Mouse (Mus musculus) kidney, postnatal 0 days (tissue): ENCODE data around the gene Ncoa1. TPM values are rescaled to one million over a fixed set of nuclear protein-coding genes. Genes with fewer than 3 reads are reported as not detected.

Source experiments
- ATAC-seq: fragments of 200-750 bp; cut with Nextera tagmentation; replicated peaks from 2 replicates; pipeline ENCODE4 v1.8.0; 2017; ENCODE audit warnings: low read depth, moderate number of reproducible peaks, moderate TSS enrichment, moderate library complexity; ENCODE audit not compliant: low FRiP score
- DNase-seq: peaks from one replicate; pipeline ENCODE4 v3.0.0-alpha.2; 2016; ENCODE audit warnings: low spot score
- H3K27ac ChIP-seq: fragments of 300-500 bp; sonication (generic); 2 replicates; pipeline ENCODE4 v1.5.1; 2014; ENCODE audit warnings: mild to moderate bottlenecking
- H3K27me3 ChIP-seq: fragments of 300-500 bp; sonication (generic); 2 replicates; pipeline ENCODE4 v1.6.1; 2014; ENCODE audit warnings: low read length, mixed read lengths; ENCODE audit not compliant: insufficient read depth
- H3K36me3 ChIP-seq: fragments of 300-500 bp; sonication (generic); 2 replicates; pipeline ENCODE4 v1.6.1; 2014; ENCODE audit warnings: low read length, mixed read lengths; ENCODE audit not compliant: insufficient read depth
- H3K4me1 ChIP-seq: fragments of 300-500 bp; sonication (generic); replicated peaks from 2 replicates; pipeline ENCODE4 v1.6.1; 2014; ENCODE audit warnings: antibody characterized with exemption, low read length, mixed read lengths; ENCODE audit not compliant: insufficient read depth
- H3K4me2 ChIP-seq: fragments of 300-500 bp; sonication (generic); 2 replicates; pipeline ENCODE4 v1.6.1; 2014; ENCODE audit warnings: mild to moderate bottlenecking, low read length, moderate library complexity, mixed read lengths
- H3K4me3 ChIP-seq: fragments of 300-500 bp; sonication (generic); replicated peaks from 2 replicates; pipeline ENCODE4 v1.5.1; 2014; ENCODE audit warnings: low read depth, low read length
- H3K9ac ChIP-seq: fragments of 300-500 bp; sonication (generic); 2 replicates; pipeline ENCODE4 v1.6.1; 2014; ENCODE audit warnings: low read depth, low read length
- H3K9me3 ChIP-seq: fragments of 300-500 bp; sonication (generic); replicated peaks from 2 replicates; pipeline ENCODE4 v1.6.1; 2016; ENCODE audit warnings: low read length, inconsistent platforms, mixed read lengths
- CTCF ChIP-seq: IDR thresholded peaks from 2 replicates; pipeline ENCODE4 v1.5.1; 2016; ENCODE audit warnings: antibody characterized with exemption, low read depth, mild to moderate bottlenecking, moderate library complexity
- WGBS: fragments of 180-500 bp; shearing (Covaris S2); extraction: QIAGEN DNeasy Blood & Tissue Kit; methylation state at CpG from one replicate; pipeline ENCODE4 v1.1.7; 2014; 5-methylcytosine and 5-hydroxymethylcytosine counted together
- polyA plus RNA-seq: library from polyadenylated mRNA; unstranded; fragments of >200 nt; fragmentation: Nextera tagmentation; extraction: Ambion mirVana; gene quantifications from 2 replicates; pipeline ENCODE4 v1.2.1, GENCODE M21; 2015

Gene Ncoa1
- polyA plus RNA-seq, 1 experiment from 2014 or later = 8.7 TPM

GRCm38 (mm10) chr12:4208405-4209133, 268.4 kb downstream of the Ncoa1 start:
- peak; percentile 79 for TF ChIP-seq CTCF
- H3K9ac ChIP-seq = no peak overlapping the region
- no peak overlapping the region for H3K4me3 ChIP-seq
- DNase-seq (peak; percentile 87), ATAC-seq (no peak)
- 79% methylated on average over 15 of the region's 15 CpGs for WGBS
- H3K36me3 ChIP-seq = 0 out of 2 replicates have a peak, but pooled peaks cover 2% of the 10 kb centered on the region
- H3K27ac ChIP-seq = no peak overlapping the region
- H3K9me3 ChIP-seq = no peaks in the 10 kb centered on the region
- no peaks in the 10 kb centered on the region for H3K27me3 ChIP-seq
- H3K4me2 ChIP-seq = no peak overlapping the region
- no peaks in the 10 kb centered on the region for H3K4me1 ChIP-seq

GRCm38 (mm10) chr12:4206106-4206505, 270.9 kb downstream of the Ncoa1 start:
- DNase-seq (no peak), ATAC-seq (no peak)
- H3K9me3 ChIP-seq = no peaks in the 10 kb centered on the region
- H3K4me3 ChIP-seq = no peak overlapping the region
- no peak overlapping the region for H3K4me2 ChIP-seq
- no peak overlapping the region for H3K9ac ChIP-seq
- no peaks in the 10 kb centered on the region for H3K4me1 ChIP-seq
- H3K36me3 ChIP-seq = 0 out of 2 replicates have a peak, but pooled peaks cover 4% of the 10 kb centered on the region
- TF ChIP-seq CTCF = no peak
- H3K27me3 ChIP-seq = no peaks in the 10 kb centered on the region
- no peak overlapping the region for H3K27ac ChIP-seq
- 92% methylated on average over 11 of the region's 11 CpGs for WGBS

DNA sequence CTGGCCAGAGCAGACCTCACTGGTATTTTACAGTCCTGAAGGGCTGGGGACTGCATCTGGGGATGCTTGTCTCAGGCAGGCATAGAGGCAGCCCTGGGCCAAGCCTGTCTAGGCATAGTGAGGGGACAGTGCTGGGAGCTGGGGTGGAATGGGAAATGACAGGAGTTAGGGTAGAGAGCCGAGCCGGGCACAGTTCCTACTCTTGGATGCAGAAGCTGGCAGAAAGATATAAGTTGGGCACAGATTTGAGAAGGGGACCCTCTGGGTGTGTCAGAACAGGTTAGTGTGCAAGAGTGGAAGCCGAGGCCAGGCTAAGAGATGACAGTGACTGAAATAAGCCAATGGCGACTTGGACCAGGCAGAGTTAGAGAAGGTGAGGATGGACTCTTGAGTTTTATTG, 274.8 kb downstream of the Ncoa1 start:
- 0 out of 2 replicates have a peak, but pooled peaks cover 4% of the 10 kb centered on the region for H3K36me3 ChIP-seq
- WGBS = 90% methylated on average over 4 of the region's 4 CpGs
- H3K4me1 ChIP-seq = no peaks in the 10 kb centered on the region
- no peak for TF ChIP-seq CTCF
- H3K4me3 ChIP-seq = no peak overlapping the region
- no peaks in the 10 kb centered on the region for H3K27me3 ChIP-seq
- no peaks in the 10 kb centered on the region for H3K9me3 ChIP-seq
- ATAC-seq (no peak), DNase-seq (no peak)
- H3K27ac ChIP-seq = no peak overlapping the region
- no peak overlapping the region for H3K9ac ChIP-seq
- no peak overlapping the region for H3K4me2 ChIP-seq

DNA sequence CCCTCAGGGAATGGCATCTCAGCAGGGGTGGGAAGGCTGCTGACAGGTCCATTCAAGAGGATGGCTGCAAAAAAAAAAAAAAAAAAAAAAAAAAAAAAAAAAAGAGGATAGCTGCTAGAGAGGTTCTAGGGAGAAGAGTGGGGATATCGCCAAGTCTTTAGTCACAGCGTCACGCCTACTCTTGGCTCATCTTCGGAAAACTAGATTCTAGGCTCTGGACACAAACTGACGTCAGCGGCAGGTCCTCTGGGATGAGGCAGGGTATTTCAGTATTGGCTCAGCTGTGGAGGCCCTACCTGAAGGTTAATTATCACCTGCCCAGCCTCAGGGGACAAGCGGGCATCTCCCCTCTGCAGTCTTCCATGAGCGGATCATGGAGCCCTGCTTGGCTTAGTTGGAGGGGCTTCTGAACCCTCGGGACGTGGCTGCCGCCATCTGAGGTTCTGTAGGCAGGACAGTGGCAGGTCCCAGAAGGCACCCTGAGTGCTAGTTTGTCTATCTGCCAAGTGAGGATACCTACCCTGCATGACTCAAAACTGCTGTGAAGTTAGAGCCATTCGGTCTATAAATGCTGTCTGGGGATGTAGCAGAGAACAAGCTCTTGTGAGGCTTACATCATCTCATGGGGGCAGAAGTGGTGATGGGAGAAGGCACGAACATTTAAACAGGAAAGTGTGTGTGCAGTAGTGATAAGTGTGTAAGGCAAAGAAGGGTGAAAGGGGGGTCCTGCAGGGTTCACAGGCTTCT, 275.4 kb downstream of the Ncoa1 start:
- ATAC-seq (no peak), DNase-seq (no peak)
- no peak for TF ChIP-seq CTCF
- H3K27ac ChIP-seq = no peak overlapping the region
- 90% methylated on average over 13 of the region's 13 CpGs for WGBS
- H3K4me3 ChIP-seq = no peak overlapping the region
- no peaks in the 10 kb centered on the region for H3K27me3 ChIP-seq
- H3K36me3 ChIP-seq = 0 out of 2 replicates have a peak, but pooled peaks cover 4% of the 10 kb centered on the region
- no peak overlapping the region for H3K4me2 ChIP-seq
- H3K4me1 ChIP-seq = no peaks in the 10 kb centered on the region
- H3K9me3 ChIP-seq = no peaks in the 10 kb centered on the region
- no peak overlapping the region for H3K9ac ChIP-seq

GRCm38 (mm10) chr12:4199271-4199670, 277.7 kb downstream of the Ncoa1 start:
- WGBS = 97% methylated on average over 11 of the region's 11 CpGs

DNA sequence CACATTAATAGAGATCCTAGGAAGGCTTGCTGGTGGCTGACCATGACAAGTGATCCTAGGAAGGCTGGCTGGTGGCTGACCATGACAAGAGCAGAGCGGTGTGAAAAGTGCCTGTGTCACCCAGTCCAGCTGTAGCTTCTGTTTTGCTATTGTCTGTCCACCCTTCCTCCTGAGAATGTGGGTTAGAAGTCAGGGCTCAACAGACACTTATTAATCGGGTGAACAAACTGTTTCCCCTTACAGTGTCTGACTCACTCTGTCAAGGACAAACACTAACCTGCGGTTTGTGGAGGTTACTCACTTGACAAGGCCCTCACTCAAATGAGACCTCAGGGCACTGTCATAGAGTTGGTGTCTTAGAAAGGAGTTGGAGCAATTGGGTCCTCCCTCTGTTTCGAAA, 278.3 kb downstream of the Ncoa1 start:
- DNase-seq (no peak), ATAC-seq (no peak; the same call in 1 of the 2 replicates)
- Histone ChIP-seq H3K4me1 (0 out of 2 replicates have a peak, but pooled peaks cover 4% of the 10 kb centered on the region), H3K9ac (no peak overlapping the region), H3K27me3 (no peaks in the 10 kb centered on the region), H3K36me3 (0 out of 2 replicates have a peak, but pooled peaks cover 2% of the 10 kb centered on the region), H3K9me3 (no peaks in the 10 kb centered on the region), H3K4me3 (no peak overlapping the region), H3K4me2 (no peak overlapping the region), H3K27ac (no peak overlapping the region)
- no peak for TF ChIP-seq CTCF
- WGBS = 78% methylated on average over 4 of the region's 4 CpGs

More at GRCm38 (mm10) chr12:4199271-4199670, 277.7 kb downstream of the Ncoa1 start:
- TF ChIP-seq CTCF = no peak
- Histone ChIP-seq H3K4me1 (no peaks in the 10 kb centered on the region), H3K9me3 (no peaks in the 10 kb centered on the region), H3K9ac (no peak overlapping the region), H3K4me2 (no peak overlapping the region), H3K27me3 (no peaks in the 10 kb centered on the region), H3K27ac (no peak overlapping the region), H3K4me3 (no peak overlapping the region), H3K36me3 (0 out of 2 replicates have a peak, but pooled peaks cover 2% of the 10 kb centered on the region)
- ATAC-seq (no peak), DNase-seq (no peak)

Other genes with a start within 250 kb of the Ncoa1 start
- gene Ptrhd1, start 243.2 kb downstream of the Ncoa1 start, polyA plus RNA-seq = 7.4 and 8.1 TPM in 2 replicates
- gene Cenpo, start 242.9 kb downstream of the Ncoa1 start, polyA plus RNA-seq = 7.9 and 8.8 TPM in 2 replicates
- gene Itsn2, start 115.5 kb upstream of the Ncoa1 start, polyA plus RNA-seq = 33.2 and 35.7 TPM in 2 replicates
- not detected in 2 replicates for gene Gm3625, start 115.7 kb upstream of the Ncoa1 start, polyA plus RNA-seq